Mouse (Mus musculus) heart, adult 2 months (tissue): ENCODE measurements at regions not wholly inside any gene's neighbourhood (a gene's known extent, or its start where the extent isn't known, plus 50 kb on each side); places are given as distances from the start of the nearest gene placed in this dataset.

Experiments
- DNase-seq, 2 experiments: peaks; one replicate each; pipeline ENCODE4 v3.0.0; 2021
- H3K27ac ChIP-seq: fragments of 200-600 bp; 2 replicates; pipeline ENCODE4 v1.8.1; 2022
- H3K27me3 ChIP-seq: fragments of 200-500 bp; 2 replicates; pipeline ENCODE4 v1.6.1; 2012; ENCODE audit warnings: mild to moderate bottlenecking, low read length, inconsistent platforms, mixed read lengths; ENCODE audit not compliant: control insufficient read depth, insufficient read depth
- H3K36me3 ChIP-seq: fragments of 200-500 bp; 2 replicates; pipeline ENCODE4 v1.6.1; 2012; ENCODE audit warnings: low read length, inconsistent platforms; ENCODE audit not compliant: control insufficient read depth, insufficient read depth
- H3K4me1 ChIP-seq: fragments of 200-500 bp; 2 replicates; pipeline ENCODE4 v1.6.1; 2011; ENCODE audit warnings: low read length; ENCODE audit not compliant: control insufficient read depth, insufficient read depth
- H3K4me3 ChIP-seq: fragments of 200-600 bp; 2 replicates; pipeline ENCODE4 v1.8.1; 2022
- H3K79me2 ChIP-seq: fragments of 200-500 bp; replicated peaks from 2 replicates; pipeline ENCODE4 v1.6.1; 2012; ENCODE audit warnings: mild to moderate bottlenecking, inconsistent platforms, low read length, moderate library complexity, mixed read lengths; ENCODE audit not compliant: control insufficient read depth, insufficient read depth
- H3K9ac ChIP-seq: fragments of 200-500 bp; 2 replicates; pipeline ENCODE4 v1.6.1; 2012; ENCODE audit warnings: low read depth, mild to moderate bottlenecking, control low read depth, inconsistent platforms, low read length, mixed read lengths
- CTCF ChIP-seq: fragments of 200-600 bp; IDR thresholded peaks from 2 replicates; pipeline ENCODE4 v1.8.1; 2022; ENCODE audit warnings: antibody characterized with exemption, mild to moderate bottlenecking, moderate library complexity
- EP300 ChIP-seq: fragments of 200-500 bp; IDR thresholded peaks from 2 replicates; pipeline ENCODE4 v1.6.1; 2011; ENCODE audit warnings: low read depth, low read length, control low read depth; ENCODE audit not compliant: insufficient read depth
- POLR2A ChIP-seq: fragments of 200-500 bp; IDR thresholded peaks from 2 replicates; pipeline ENCODE4 v1.6.1; 2011; ENCODE audit warnings: mild to moderate bottlenecking, low read depth, low read length, control low read depth; ENCODE audit not compliant: insufficient read depth
- WGBS: fragments of 180-500 bp; shearing (Covaris S2); methylation state at CpG from one replicate; pipeline ENCODE4 v1.1.7; 2018; 5-methylcytosine and 5-hydroxymethylcytosine counted together
- intact Hi-C: fragments of 180-260 bp; cut with DNase I; formaldehyde crosslinking; loops from one replicate; pipeline ENCODE4 v1.15.1; 2025

GRCm38 (mm10) chr9:84370260-84370659 is 445.3 kb downstream of the Bckdhb start:
- no peaks in the 10 kb centered on the region for H3K27me3 ChIP-seq
- no peaks in the 10 kb centered on the region for H3K79me2 ChIP-seq
- no peak overlapping the region for H3K4me3 ChIP-seq
- no peaks in the 10 kb centered on the region for H3K36me3 ChIP-seq
- no peak overlapping the region for H3K9ac ChIP-seq
- DNase-seq: no peak
- WGBS: 53% methylated on average over 4 of the region's 4 CpGs
- TF ChIP-seq POLR2A: no peak
- TF ChIP-seq CTCF: no peak
- H3K4me1 ChIP-seq: no peaks in the 10 kb centered on the region
- H3K27ac ChIP-seq: no peak overlapping the region
- intact Hi-C loops: no loop called here

DNA sequence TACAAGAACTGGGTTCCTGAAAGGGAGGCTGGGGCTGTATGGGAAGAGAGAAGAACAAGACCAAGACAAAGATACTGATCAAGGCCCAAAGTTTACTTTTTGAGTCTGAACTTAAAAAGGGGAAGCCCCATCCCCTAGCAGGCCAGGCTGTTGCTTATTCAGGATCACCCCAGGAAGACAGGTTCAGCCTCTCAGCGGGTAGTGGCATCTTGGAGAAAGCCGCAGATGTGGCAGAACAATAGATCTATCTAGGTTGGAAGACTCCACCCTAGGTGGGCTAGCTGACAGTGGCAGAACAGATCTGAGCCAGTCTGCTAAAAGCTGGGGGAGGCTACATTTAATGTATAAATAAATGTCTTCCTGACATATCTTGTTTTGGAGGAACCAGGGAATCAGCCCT is 450.8 kb downstream of the Bckdhb start:
- 63% methylated on average over 2 of the region's 2 CpGs for WGBS
- DNase-seq: no peak
- H3K79me2 ChIP-seq: no peaks in the 10 kb centered on the region
- intact Hi-C loops: no loop called here
- no peak overlapping the region for H3K9ac ChIP-seq
- H3K27ac ChIP-seq: no peak overlapping the region
- H3K27me3 ChIP-seq: no peaks in the 10 kb centered on the region
- no peaks in the 10 kb centered on the region for H3K4me1 ChIP-seq
- no peak for TF ChIP-seq EP300
- no peak for TF ChIP-seq POLR2A
- no peak overlapping the region for H3K4me3 ChIP-seq
- H3K36me3 ChIP-seq: no peaks in the 10 kb centered on the region

DNA sequence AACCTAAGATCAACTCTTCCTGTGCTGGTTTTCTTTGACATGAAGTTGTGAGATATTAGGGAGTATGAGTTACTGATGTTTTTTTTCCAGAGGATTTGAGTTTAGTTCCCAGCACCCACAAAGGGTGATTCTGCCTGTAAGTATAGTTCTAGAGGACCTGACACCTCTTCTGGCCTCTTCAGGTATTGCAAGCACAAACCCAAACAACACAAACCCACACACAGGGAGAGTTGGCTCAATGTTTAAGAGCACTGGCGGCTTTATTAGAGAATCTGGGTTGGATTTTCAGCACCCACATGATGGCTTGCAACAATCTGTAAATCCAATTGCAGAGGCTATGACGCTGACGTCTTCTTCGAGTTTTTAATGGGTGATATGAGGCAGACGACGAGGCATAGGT is 451.7 kb downstream of the Bckdhb start:
- Histone ChIP-seq H3K79me2 (no peaks in the 10 kb centered on the region), H3K9ac (no peak overlapping the region), H3K4me3 (no peak overlapping the region), H3K27me3 (no peaks in the 10 kb centered on the region), H3K4me1 (no peaks in the 10 kb centered on the region), H3K27ac (no peak overlapping the region), H3K36me3 (no peaks in the 10 kb centered on the region)
- no peak for DNase-seq
- 93% methylated on average over 6 of the region's 6 CpGs for WGBS
- intact Hi-C loops: no loop called here
- TF ChIP-seq EP300: no peak
- TF ChIP-seq CTCF: no peak
- no peak for TF ChIP-seq POLR2A

GRCm38 (mm10) chr9:84381942-84382341 is 457.0 kb downstream of the Bckdhb start:
- no peak overlapping the region for H3K9ac ChIP-seq
- H3K4me3 ChIP-seq: no peak overlapping the region
- H3K27me3 ChIP-seq: no peaks in the 10 kb centered on the region
- no peak overlapping the region for H3K27ac ChIP-seq
- intact Hi-C loops: no loop called here
- no peak for TF ChIP-seq EP300
- no peak for TF ChIP-seq CTCF
- no peak for TF ChIP-seq POLR2A
- no peaks in the 10 kb centered on the region for H3K4me1 ChIP-seq
- DNase-seq: no peak
- no peaks in the 10 kb centered on the region for H3K36me3 ChIP-seq
- H3K79me2 ChIP-seq: no peaks in the 10 kb centered on the region

GRCm38 (mm10) chr9:84389831-84390230 is 464.9 kb downstream of the Bckdhb start:
- WGBS: 87% methylated on average over 3 of the region's 3 CpGs
- Histone ChIP-seq H3K4me1 (no peaks in the 10 kb centered on the region), H3K36me3 (no peaks in the 10 kb centered on the region), H3K4me3 (no peak overlapping the region), H3K9ac (no peak overlapping the region), H3K79me2 (no peaks in the 10 kb centered on the region), H3K27me3 (no peaks in the 10 kb centered on the region), H3K27ac (no peak overlapping the region)
- TF ChIP-seq EP300 (no peak), POLR2A (no peak), CTCF (no peak)
- no peak for DNase-seq
- intact Hi-C loops: no loop called here

GRCm38 (mm10) chr9:84394536-84395314 is 469.8 kb downstream of the Bckdhb start:
- H3K4me3 ChIP-seq: no peak overlapping the region
- no peaks in the 10 kb centered on the region for H3K27me3 ChIP-seq
- 67% methylated on average over 3 of the region's 3 CpGs for WGBS
- H3K27ac ChIP-seq: no peak overlapping the region
- H3K36me3 ChIP-seq: no peaks in the 10 kb centered on the region
- peak in 1 of 2 experiments; percentile 5 for DNase-seq
- intact Hi-C loops: no loop called here
- H3K9ac ChIP-seq: no peak overlapping the region
- no peak for TF ChIP-seq CTCF
- no peak for TF ChIP-seq POLR2A
- TF ChIP-seq EP300: no peak
- H3K79me2 ChIP-seq: no peaks in the 10 kb centered on the region
- no peaks in the 10 kb centered on the region for H3K4me1 ChIP-seq
